Mouse (Mus musculus) hindbrain, embryonic 13.5 days (tissue): ENCODE data around the gene Smarca4. TPM values are rescaled to one million over a fixed set of nuclear protein-coding genes. Genes with fewer than 3 reads are reported as not detected.
"Not testable (repeated sequence)": the region's sequence is repeated elsewhere in the genome, so short reads cannot be mapped to it uniquely, and the experiment has no call there.

Experiments used
- ATAC-seq: fragments of 200-750 bp; cut with Nextera tagmentation; 2 replicates; pipeline ENCODE4 v1.8.0; 2017; ENCODE audit warnings: moderate TSS enrichment; ENCODE audit not compliant: low FRiP score
- H3K27ac ChIP-seq: fragments of 300-500 bp; sonication (generic); 2 replicates; pipeline ENCODE4 v1.5.1; 2015; ENCODE audit warnings: inconsistent platforms, mild to moderate bottlenecking, moderate library complexity
- H3K27me3 ChIP-seq: fragments of 300-500 bp; sonication (generic); 2 replicates; pipeline ENCODE4 v1.6.1; 2015; ENCODE audit warnings: mild to moderate bottlenecking, inconsistent platforms
- H3K36me3 ChIP-seq: fragments of 300-500 bp; sonication (generic); 2 replicates; pipeline ENCODE4 v1.6.1; 2015; ENCODE audit warnings: mild to moderate bottlenecking, inconsistent platforms
- H3K4me1 ChIP-seq: fragments of 300-500 bp; sonication (generic); replicated peaks from 2 replicates; pipeline ENCODE4 v1.6.1; 2015; ENCODE audit warnings: inconsistent platforms
- H3K4me2 ChIP-seq: fragments of 300-500 bp; sonication (generic); 2 replicates; pipeline ENCODE4 v1.6.1; 2015; ENCODE audit warnings: inconsistent platforms, mild to moderate bottlenecking, moderate library complexity
- H3K4me3 ChIP-seq: fragments of 300-500 bp; sonication (generic); 2 replicates; pipeline ENCODE4 v1.5.1; 2015; ENCODE audit warnings: mild to moderate bottlenecking, inconsistent platforms
- H3K9ac ChIP-seq: fragments of 300-500 bp; sonication (generic); 2 replicates; pipeline ENCODE4 v1.6.1; 2015; ENCODE audit warnings: mild to moderate bottlenecking, inconsistent platforms
- H3K9me3 ChIP-seq: fragments of 300-500 bp; sonication (generic); 2 replicates; pipeline ENCODE4 v1.6.1; 2016; ENCODE audit warnings: inconsistent platforms
- WGBS: fragments of 180-500 bp; shearing (Covaris S2); methylation state at CpG from one replicate; pipeline ENCODE4 v1.1.7; 2015; 5-methylcytosine and 5-hydroxymethylcytosine counted together
- polyA plus RNA-seq: library from polyadenylated mRNA; unstranded; fragments of >200 nt; fragmentation: Nextera tagmentation; extraction: Ambion mirVana; gene quantifications from 2 replicates; pipeline ENCODE4 v1.2.1, GENCODE M21; 2015

Smarca4 gene
- polyA plus RNA-seq, 1 experiment from 2014 or later, result 156 TPM

DNA sequence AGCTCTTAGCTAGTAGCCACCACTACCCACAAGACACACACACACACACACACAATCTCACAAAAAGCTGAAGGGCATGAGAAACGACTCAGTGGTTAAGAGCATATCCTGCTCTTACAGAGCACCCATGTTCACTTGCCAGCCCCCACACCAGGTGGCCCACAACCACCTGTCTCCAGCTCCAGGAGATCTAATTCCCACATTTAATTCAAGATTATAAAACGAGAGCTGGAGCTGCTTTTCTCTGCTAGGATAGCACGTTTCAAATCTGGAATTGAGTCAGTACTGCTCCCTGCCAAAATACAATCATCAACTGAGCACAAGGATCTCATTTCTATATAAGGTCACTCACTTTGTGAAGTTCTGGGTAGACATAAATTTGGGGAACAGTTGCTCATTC is 67.9 kb downstream of the Smarca4 start:
- 90% methylated on average over 3 of the region's 3 CpGs for WGBS
- Histone ChIP-seq H3K4me1 (no peaks in the 10 kb centered on the region), H3K4me3 (no peak overlapping the region), H3K4me2 (no peak overlapping the region), H3K9me3 (no peaks in the 10 kb centered on the region), H3K9ac (no peak overlapping the region), H3K27me3 (no peaks in the 10 kb centered on the region), H3K36me3 (peaks cover 93% of the 10 kb centered on the region), H3K27ac (no peak overlapping the region)
- no peak for ATAC-seq

DNA sequence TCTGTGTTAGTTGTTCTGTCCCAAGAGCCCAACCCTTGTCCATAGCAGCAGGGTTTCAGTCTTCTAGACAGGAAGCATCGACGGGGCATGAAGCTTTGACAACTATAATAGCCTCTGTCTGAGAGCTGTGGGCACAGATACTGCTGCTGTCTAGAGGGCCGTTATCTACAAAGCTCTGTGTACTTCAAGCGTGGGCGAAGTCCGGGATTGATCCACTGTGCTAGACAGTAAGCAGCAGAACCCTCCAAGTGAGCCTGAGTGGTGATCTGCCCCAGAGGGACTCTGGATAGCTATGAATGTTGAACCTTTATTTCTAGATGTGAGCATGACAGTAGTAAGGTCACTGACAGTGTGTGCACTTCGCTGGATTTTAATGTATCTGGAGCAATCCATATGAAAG is 72.6 kb downstream of the Smarca4 start:
- no peaks in the 10 kb centered on the region for H3K27me3 ChIP-seq
- no peak for ATAC-seq
- no peak overlapping the region for H3K27ac ChIP-seq
- H3K9ac ChIP-seq, result no peak overlapping the region
- H3K4me1 ChIP-seq, result no peaks in the 10 kb centered on the region
- no peak overlapping the region for H3K4me3 ChIP-seq
- 93% methylated on average over 7 of the region's 7 CpGs for WGBS
- H3K4me2 ChIP-seq, result no peak overlapping the region
- H3K9me3 ChIP-seq, result no peaks in the 10 kb centered on the region
- peaks cover 93% of the 10 kb centered on the region for H3K36me3 ChIP-seq

DNA sequence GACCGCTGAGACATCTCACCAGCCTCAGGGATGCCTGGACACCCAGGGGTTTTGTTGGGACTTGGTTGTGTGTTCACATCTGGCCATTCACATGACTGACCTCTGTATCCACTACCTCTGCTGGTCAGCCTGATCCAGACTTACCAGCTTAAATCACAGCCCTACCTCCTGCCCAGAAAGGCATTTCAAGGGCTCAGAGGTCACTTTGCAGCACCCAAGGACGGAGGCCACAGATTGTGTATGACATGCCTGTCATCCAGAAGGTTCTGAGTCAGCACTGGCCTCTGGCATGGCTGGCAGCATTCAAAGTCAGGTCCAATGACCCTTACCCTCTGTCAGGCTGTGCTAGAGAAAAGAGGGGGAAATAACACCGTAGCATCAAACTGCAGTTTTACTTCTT is 74.1 kb downstream of the Smarca4 start:
- Histone ChIP-seq H3K4me3 (no peak overlapping the region), H3K9ac (no peak overlapping the region), H3K4me2 (no peak overlapping the region), H3K36me3 (peaks cover 91% of the 10 kb centered on the region), H3K27me3 (no peaks in the 10 kb centered on the region), H3K9me3 (no peaks in the 10 kb centered on the region), H3K27ac (no peak overlapping the region), H3K4me1 (no peaks in the 10 kb centered on the region)
- WGBS, result 92% methylated on average over 3 of the region's 3 CpGs
- ATAC-seq, result no peak

DNA sequence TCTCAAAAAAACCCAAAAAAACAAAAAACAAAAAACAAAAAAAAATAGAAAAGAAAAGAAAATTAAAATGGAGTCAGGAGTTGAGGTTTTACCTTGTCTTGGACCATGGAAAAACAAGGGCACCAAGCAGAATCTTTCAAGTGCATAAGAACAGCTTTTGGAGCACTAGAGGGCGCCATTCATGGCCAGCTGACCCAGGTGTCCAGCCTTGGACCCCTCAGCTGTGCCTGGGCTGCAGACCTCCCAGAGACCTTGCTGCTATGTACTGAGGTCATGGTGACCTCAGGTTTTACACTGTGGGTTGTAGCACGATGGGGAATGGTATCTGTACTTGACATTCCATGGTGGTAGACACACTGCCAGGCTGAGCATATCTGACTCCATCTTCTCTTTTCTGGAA is 75.9 kb downstream of the Smarca4 start:
- no peak overlapping the region for H3K27ac ChIP-seq
- H3K9me3 ChIP-seq, result no peaks in the 10 kb centered on the region
- no peaks in the 10 kb centered on the region for H3K4me1 ChIP-seq
- H3K9ac ChIP-seq, result no peak overlapping the region
- WGBS, result 45% methylated on average over 2 of the region's 2 CpGs
- no peaks in the 10 kb centered on the region for H3K27me3 ChIP-seq
- no peak for ATAC-seq
- no peak overlapping the region for H3K4me3 ChIP-seq
- peaks cover 89% of the 10 kb centered on the region for H3K36me3 ChIP-seq
- no peak overlapping the region for H3K4me2 ChIP-seq

DNA sequence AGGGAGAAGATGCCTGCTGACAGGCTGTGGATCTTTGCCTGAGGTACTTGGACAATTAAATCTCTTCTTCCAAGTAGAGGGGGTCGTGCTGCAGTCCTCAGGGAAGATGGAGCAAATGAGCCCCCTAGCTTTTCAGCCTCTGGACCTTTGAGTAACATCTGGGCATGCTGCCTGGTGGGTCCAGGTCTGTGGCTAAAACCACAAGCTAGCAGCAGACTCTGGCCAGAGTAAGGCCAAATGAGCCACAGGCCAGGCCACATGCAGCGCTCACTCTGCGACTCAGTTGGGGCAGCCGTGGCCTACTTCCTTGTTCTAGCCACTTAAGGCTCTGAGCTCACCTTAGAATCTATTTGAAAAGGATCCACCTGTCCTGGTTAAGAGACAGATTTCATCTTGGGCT is 76.5 kb downstream of the Smarca4 start:
- Histone ChIP-seq H3K4me1 (no peaks in the 10 kb centered on the region), H3K36me3 (peaks cover 89% of the 10 kb centered on the region), H3K4me2 (no peak overlapping the region), H3K9ac (no peak overlapping the region), H3K27ac (no peak overlapping the region), H3K27me3 (no peaks in the 10 kb centered on the region), H3K9me3 (no peaks in the 10 kb centered on the region), H3K4me3 (no peak overlapping the region)
- ATAC-seq, result no peak
- 96% methylated on average over 4 of the region's 4 CpGs for WGBS

DNA sequence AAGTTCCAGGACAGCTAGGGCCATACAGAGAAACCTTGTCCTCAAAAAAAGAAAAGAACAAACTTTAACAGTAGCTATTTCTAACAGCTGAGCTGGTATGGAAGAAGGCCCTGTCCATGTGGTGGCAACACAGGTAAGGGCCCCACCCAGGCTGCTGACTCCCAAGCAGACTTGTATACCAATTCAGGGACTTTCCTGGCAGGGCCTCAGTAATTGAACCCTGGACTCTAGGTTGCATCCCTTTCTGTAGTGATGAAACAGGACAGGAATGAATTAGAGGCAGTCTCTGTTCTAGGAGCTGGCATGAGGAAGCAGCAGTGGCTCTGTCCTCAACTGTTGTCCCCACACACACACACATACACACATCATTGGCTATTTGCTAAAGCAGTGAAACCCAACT is 78.1 kb downstream of the Smarca4 start:
- Histone ChIP-seq H3K4me1 (no peaks in the 10 kb centered on the region), H3K9ac (no peak overlapping the region), H3K27ac (no peak overlapping the region), H3K4me3 (no peak overlapping the region), H3K9me3 (no peaks in the 10 kb centered on the region), H3K27me3 (no peaks in the 10 kb centered on the region), H3K4me2 (no peak overlapping the region), H3K36me3 (peaks cover 84% of the 10 kb centered on the region)
- ATAC-seq, result no peak

DNA sequence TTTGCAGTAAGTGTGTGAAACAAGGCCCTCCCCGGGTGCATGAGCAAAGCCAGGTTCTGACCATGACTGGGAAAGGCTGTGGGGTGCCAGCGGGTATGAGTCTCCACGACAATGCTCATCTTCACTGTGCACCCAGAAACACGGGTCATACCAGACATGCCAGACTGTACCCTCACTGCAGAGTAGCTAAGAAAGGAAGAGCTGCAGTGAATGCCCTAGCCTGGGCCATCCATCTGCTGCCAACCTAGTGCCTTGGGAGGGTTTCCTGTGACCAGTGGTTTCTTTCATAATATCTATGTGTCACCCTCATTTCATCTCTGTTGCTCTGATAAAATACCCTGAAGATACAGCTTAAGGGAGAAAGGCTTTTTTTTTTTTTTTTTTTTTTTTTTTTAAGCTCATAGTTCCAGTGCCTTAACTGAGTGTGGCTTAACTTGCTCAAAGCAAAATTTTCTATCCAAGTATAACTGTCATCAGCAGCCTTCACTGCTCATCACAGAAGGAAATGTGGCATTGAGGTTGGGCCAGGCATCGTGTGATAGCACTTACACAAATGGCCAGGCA is 79.3 kb downstream of the Smarca4 start:
- Histone ChIP-seq H3K36me3 (peaks cover 84% of the 10 kb centered on the region), H3K9ac (no peak overlapping the region), H3K9me3 (no peaks in the 10 kb centered on the region), H3K27ac (no peak overlapping the region), H3K4me1 (no peaks in the 10 kb centered on the region), H3K4me3 (no peak overlapping the region), H3K27me3 (no peaks in the 10 kb centered on the region), H3K4me2 (no peak overlapping the region)
- 93% methylated on average over 5 of the region's 5 CpGs for WGBS
- ATAC-seq, result no peak

DNA sequence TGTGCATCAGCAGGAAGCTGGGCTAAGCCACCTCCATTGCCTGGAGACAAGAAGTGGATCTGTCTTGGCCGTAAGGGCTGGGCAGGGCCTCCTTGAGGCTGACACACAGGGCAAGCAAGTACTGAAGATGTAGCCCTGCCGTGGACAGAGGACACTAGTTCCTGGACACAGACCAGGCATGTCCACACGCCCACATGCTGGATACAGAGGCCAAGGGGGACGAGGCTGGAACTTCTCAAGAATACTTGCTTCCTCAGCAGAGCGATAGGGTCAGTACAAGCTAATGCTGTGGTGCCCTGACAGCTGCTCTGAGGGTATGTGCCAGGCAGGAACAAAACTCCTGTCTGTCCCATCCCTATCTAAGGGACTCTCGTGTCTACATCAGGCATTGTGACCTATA is 81.2 kb downstream of the Smarca4 start:
- Histone ChIP-seq H3K36me3 (peaks cover 90% of the 10 kb centered on the region), H3K9me3 (no peaks in the 10 kb centered on the region), H3K4me3 (no peak overlapping the region), H3K9ac (no peak overlapping the region), H3K4me1 (no peaks in the 10 kb centered on the region), H3K4me2 (no peak overlapping the region), H3K27me3 (no peaks in the 10 kb centered on the region), H3K27ac (no peak overlapping the region)
- ATAC-seq, result no peak
- WGBS, result 86% methylated on average over 6 of the region's 6 CpGs

DNA sequence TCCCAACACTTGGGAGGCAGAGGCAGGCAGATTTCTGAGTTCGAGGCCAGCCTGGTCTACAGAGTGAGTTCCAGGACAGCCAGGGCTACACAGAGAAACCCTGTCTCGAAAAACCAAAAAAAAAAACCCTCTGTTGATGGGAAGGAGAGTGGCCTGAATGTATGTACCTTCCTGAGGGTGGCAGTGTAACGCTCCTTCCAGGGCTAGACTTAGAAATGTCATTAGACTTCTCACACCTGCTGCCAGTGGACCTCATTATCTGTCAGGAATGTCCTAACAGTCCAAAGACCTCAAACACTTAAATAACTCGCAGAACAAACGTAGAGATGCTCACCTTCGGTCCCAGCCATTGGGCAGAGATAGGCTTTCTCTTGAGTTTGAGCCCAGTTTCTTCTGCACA is 83.3 kb downstream of the Smarca4 start:
- not testable (repeated sequence) for H3K9me3 ChIP-seq, H3K27ac ChIP-seq, ATAC-seq, H3K9ac ChIP-seq, H3K27me3 ChIP-seq, H3K4me2 ChIP-seq, H3K4me3 ChIP-seq, H3K4me1 ChIP-seq
- 98% methylated on average over 6 of the region's 6 CpGs for WGBS
- H3K36me3 ChIP-seq, result peaks cover 91% of the 10 kb centered on the region

DNA sequence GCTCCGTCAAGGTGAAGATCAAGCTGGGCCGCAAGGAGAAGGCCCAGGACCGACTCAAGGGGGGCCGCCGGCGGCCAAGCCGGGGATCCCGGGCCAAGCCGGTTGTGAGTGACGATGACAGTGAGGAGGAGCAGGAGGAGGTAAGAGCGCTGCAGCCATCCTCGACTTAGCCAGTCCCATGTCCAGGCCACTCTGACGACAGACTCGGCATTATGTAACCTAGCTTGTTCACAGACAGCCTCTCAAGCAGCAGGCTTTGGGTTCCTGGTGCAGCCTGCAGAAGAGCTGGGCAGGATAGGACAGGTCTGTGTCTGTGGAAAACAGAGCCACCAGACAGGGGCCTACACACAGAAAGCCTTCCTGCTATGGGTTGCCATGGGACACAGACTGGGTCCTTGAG is 85.1 kb downstream of the Smarca4 start:
- Histone ChIP-seq H3K27me3 (no peaks in the 10 kb centered on the region), H3K27ac (no peak overlapping the region), H3K4me1 (no peaks in the 10 kb centered on the region), H3K9me3 (no peaks in the 10 kb centered on the region), H3K4me3 (no peak overlapping the region), H3K36me3 (peaks cover 93% of the 10 kb centered on the region), H3K9ac (no peak overlapping the region), H3K4me2 (no peak overlapping the region)
- 95% methylated on average over 14 of the region's 14 CpGs for WGBS
- ATAC-seq, result no peak

DNA sequence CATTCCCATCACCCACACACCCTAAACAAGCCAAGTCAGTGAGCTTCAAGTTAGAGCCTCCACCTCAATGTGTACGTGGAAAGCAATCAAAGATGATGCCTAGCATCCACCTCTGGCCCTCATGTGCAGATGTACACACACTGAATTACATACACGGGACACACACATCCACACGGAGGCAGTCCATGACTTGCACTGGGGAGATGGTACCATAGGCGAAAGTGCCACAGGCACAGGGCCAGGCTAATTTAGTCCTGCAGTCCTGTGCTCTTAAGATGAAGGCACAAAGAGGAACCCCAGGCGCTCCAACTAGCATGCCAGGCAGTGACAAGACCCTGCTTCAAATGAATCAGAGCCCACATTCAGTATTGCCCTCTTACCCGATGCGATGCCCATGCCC is 87.5 kb downstream of the Smarca4 start:
- WGBS, result 97% methylated on average over 7 of the region's 7 CpGs
- no peak overlapping the region for H3K4me2 ChIP-seq
- no peaks in the 10 kb centered on the region for H3K4me1 ChIP-seq
- no peak overlapping the region for H3K27ac ChIP-seq
- H3K4me3 ChIP-seq, result no peak overlapping the region
- H3K9ac ChIP-seq, result no peak overlapping the region
- no peaks in the 10 kb centered on the region for H3K9me3 ChIP-seq
- no peaks in the 10 kb centered on the region for H3K27me3 ChIP-seq
- ATAC-seq, result no peak
- H3K36me3 ChIP-seq, result peaks cover 95% of the 10 kb centered on the region

DNA sequence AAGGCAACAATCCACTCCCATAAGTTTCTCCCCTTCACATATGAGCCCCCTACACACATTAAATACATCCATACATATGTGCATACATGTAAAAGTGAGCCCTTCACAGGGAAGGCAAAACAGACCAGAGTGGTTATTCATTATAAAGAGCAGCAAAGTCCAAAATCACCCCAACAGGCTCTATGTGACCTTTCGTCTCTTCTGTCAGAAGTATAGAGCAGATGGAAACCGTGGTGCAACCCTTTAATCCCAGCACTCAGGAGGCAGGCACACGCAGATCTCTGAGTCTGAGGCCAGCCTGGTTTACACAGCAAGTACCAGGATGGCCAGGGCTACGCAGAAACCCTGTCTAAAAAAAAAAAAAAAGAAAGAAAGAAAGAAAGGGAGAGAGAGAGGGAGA is 90.1 kb downstream of the Smarca4 start:
- peaks cover 82% of the 10 kb centered on the region for H3K36me3 ChIP-seq
- ATAC-seq, result no peak
- WGBS, result 89% methylated on average over 4 of the region's 4 CpGs

DNA sequence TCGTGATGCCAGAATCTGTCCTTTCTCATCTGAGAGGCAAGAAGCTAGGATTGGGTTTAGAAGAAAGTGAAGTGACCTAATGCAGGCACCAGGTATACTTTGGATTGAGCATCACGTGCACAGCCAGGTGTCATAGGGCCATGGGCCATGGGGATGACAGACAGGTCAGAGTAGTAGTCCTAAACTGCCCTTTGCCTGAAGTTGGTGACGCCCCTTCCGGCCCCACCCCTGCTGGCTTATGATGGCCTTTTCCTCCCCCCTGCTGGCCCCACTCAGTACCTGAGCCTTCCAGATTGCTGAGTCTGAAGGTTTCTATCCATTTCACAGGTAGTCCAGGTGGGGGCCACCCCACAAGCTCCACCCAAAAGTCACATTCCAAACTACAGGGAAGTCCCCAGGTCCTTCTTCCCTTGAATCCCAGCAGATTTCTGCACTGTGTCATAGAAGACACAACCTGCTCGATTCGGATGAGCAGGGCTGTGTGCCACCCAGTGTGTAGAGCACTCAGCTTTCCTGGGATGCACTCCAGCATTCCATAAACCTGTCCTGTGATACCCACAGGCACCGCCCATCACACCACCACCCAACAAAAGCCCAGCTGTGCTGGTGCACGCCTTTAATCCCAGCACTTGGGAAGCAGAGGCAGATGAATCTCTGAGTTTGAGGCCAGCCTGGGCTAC is 90.8 kb downstream of the Smarca4 start:
- ATAC-seq, result no peak
- Histone ChIP-seq H3K36me3 (peaks cover 75% of the 10 kb centered on the region), H3K9me3 (no peaks in the 10 kb centered on the region), H3K4me2 (no peak overlapping the region), H3K4me3 (no peak overlapping the region), H3K4me1 (no peaks in the 10 kb centered on the region), H3K9ac (no peak overlapping the region), H3K27ac (no peak overlapping the region), H3K27me3 (no peaks in the 10 kb centered on the region)
- 88% methylated on average over 8 of the region's 8 CpGs for WGBS

More for the DNA sequence above, 90.1 kb downstream of the Smarca4 start:
- Histone ChIP-seq H3K9ac (no peak overlapping the region), H3K9me3 (no peaks in the 10 kb centered on the region), H3K27me3 (no peaks in the 10 kb centered on the region), H3K27ac (no peak overlapping the region), H3K4me2 (no peak overlapping the region), H3K4me1 (no peaks in the 10 kb centered on the region), H3K4me3 (no peak overlapping the region)
